Mouse (Mus musculus) heart, postnatal 25 days (tissue): ENCODE measurements at regions not wholly inside any gene's neighbourhood (a gene's known extent, or its start where the extent isn't known, plus 50 kb on each side); places are given as distances from the start of the nearest gene placed in this dataset.

Experiments used
- DNase-seq: peaks from one replicate; pipeline ENCODE4 v3.0.0; 2022; ENCODE audit warnings: low spot score
- intact Hi-C: fragments of 180-260 bp; cut with DNase I; formaldehyde crosslinking; loops from one replicate; pipeline ENCODE4 v1.15.1; 2025

- DNase-seq: no peak
- intact Hi-C loops: no loop called here
These were observed 133.7 kb upstream of the Zfp462 start for GRCm38 (mm10) chr4:54811163-54811562.

- DNase-seq: no peak
- intact Hi-C loops: no loop called here
These were observed 131.9 kb upstream of the Zfp462 start for GRCm38 (mm10) chr4:54812740-54813634.

DNA sequence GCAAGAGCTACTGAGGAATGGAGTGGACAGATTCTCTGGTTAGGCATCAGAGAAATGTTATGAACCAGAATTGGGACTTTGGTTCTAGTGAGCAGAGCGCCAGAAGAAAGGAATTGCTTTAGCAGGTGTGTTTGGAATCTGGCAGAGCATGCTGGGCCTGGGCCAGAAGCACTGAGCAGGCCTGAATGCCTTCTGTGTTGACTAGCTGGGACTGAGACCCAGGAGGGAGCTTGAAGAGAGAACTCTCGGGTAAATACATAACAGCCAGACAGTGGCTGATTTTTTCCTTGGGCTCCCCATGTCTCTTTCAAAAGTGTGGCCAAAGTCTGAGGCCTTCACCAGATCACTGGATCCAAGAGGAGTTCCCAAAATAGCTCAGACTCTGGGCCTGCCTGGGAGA is 107.5 kb upstream of the Zfp462 start:
- peak; percentile 7 for DNase-seq
- intact Hi-C loops: no loop called here

- intact Hi-C loops: no loop called here
These were observed 106.7 kb upstream of the Zfp462 start for GRCm38 (mm10) chr4:54838111-54838510.

DNA sequence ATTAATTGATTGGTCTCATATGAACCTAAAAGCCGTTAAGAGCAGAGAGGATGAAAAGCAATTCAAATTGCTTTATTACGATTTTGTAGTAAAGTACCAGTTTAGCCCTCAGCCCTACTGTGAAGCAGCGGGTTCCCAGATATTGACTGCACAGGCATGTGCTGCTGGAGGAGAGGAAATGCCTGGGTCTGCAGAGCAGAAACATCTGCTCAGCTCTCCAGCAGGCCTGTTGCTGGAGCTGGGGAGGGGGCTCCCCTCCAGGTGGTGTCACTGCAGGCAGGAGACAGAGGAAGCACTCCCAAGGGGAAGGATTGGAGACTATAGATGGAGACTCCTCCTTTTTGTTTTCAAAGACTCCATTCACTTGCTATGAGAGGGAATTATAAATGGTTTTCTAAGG is 106.1 kb upstream of the Zfp462 start:
- intact Hi-C loops: no loop called here
- no peak for DNase-seq

More at GRCm38 (mm10) chr4:54838111-54838510, 106.7 kb upstream of the Zfp462 start:
- no peak for DNase-seq

- intact Hi-C loops: no loop called here
- no peak for DNase-seq
These were observed 91.6 kb upstream of the Zfp462 start for GRCm38 (mm10) chr4:54852991-54853925.

- intact Hi-C loops: no loop called here
- no peak for DNase-seq
These were observed 86.2 kb upstream of the Zfp462 start for GRCm38 (mm10) chr4:54858604-54859003.

DNA sequence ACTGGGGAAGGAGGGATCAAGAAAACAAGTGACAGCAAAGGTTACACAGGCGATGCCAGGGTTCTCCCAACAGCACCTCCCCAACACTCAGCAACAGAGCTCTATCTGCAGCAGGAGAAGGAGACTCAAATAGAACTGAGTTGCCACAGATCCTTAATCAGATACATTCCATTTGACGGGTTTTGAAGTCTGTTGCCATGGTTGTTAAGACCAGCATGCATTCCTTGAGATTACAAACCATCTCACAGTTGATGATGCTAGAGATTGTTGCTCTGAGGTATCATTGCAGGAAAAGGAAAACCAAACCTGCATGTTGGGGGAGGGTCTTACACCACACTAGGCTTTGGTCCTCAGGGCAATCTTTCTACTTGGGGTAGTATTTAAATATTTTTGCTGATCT is 78.8 kb upstream of the Zfp462 start:
- intact Hi-C loops: no loop called here

GRCm38 (mm10) chr4:54874136-54874827 is 70.6 kb upstream of the Zfp462 start:
- DNase-seq: no peak
- intact Hi-C loops: no loop called here

More for the DNA sequence above, 78.8 kb upstream of the Zfp462 start:
- no peak for DNase-seq

DNA sequence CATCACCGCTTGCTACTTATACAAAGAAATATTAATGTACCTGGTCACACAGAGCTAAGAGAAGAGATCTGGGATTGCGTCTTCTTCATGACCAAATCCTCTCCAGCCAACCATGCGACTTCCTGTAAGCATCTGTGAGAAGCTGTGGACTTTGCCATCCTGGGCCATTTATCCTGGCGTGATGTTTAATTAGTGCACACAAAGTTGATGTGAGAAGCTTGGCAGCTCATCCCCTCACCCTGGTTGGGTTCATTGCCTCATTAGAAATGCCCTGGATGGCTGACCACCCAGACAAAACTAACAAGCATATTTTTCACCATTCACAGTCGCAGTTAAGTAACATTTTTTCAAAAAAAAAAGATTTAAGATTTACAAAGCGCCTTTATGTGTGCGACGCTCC is 69.3 kb upstream of the Zfp462 start:
- intact Hi-C loops: no loop called here
- no peak for DNase-seq

GRCm38 (mm10) chr4:54877361-54877760 is 67.5 kb upstream of the Zfp462 start:
- intact Hi-C loops: no loop called here
- no peak for DNase-seq

- intact Hi-C loops: no loop called here
- no peak for DNase-seq
These were observed 66.3 kb upstream of the Zfp462 start for GRCm38 (mm10) chr4:54878531-54878930.

DNA sequence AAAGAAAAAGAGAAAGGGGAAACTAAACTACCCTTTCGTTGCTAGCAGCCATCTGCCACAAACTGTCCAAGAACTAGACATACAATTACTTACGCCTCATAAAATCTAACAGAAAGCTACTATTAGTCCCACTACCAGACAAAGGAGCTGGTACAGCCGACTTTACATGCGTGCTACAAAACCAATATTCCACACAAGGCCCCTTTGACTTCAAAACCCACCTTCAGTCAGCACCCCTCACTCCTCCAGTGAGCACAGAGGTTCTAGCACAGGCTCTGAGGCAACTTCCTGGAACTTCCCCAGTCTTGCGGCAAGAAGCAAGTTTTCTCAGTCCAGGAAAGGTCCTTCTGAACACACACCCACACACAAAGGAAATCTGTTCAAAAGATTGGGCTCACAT is 51.6 kb upstream of the Zfp462 start:
- DNase-seq: no peak
- intact Hi-C loops: no loop called here
